Mouse (Mus musculus): Measurements from ENCODE around the gene Ppp1r14a. TPM values are rescaled to one million over a fixed set of nuclear protein-coding genes. Genes with fewer than 3 reads are reported as not detected.

The Ppp1r14a gene
- polyA plus RNA-seq, 1 experiment from 2014 or later = 8.7 TPM

DNA sequence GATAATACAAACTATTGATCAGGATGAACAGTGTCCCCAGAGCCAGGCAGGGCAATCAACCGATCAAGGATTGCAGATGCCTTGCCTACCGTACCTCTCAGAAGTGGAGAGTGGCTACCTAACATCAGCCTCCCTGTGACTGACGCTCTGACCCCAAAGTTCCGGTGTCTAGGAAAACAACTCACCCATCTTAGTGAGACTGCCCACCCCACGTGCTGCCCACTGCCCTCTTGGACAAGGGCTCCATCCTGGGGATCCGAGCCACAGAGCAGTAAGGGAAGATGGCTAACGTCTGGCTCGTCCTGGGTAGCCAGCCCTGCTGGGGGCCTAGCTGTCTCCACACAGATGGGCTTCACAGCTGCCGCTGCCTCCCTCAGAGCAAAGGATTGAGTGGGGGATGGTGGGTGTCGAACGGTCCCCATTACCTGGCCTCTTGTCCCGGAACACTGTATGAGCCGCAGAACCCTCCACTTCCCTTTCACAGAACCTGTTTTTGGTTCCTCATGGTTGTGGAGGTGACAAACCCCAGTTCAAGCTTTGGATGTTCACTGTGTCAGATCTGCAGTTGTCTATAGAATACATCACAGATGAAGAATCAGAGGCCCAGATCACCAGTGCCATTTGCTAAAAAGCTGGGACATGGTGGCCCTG is 5.1 kb downstream of the Ppp1r14a start:
- Histone ChIP-seq H3K4me1 (peaks cover 47% of the 10 kb centered on the region), H3K4me3 (no peak overlapping the region), H3K27me3 (ENCODE audit: poor library complexity, severe bottlenecking) (peaks cover 43% of the 10 kb centered on the region), H3K27ac (peak overlapping the region; percentile 84), H3K9me3 (no peaks in the 10 kb centered on the region), H3K36me3 (replicated peaks) (no peaks in the 10 kb centered on the region)
- 75% methylated on average over 13 of the region's 13 CpGs for WGBS
- no peak for DNase-seq (ENCODE audit: extremely low spot score, low spot score)

- Histone ChIP-seq H3K27ac (0 out of 2 replicates have a peak overlapping the region, but pooled peaks have one; percentile 15), H3K27me3 (ENCODE audit: poor library complexity, severe bottlenecking) (peaks cover 25% of the 10 kb centered on the region), H3K4me1 (peaks cover 34% of the 10 kb centered on the region), H3K36me3 (replicated peaks) (no peaks in the 10 kb centered on the region), H3K4me3 (no peak overlapping the region), H3K9me3 (no peaks in the 10 kb centered on the region)
- 87% methylated on average over 24 of the region's 24 CpGs for WGBS
- DNase-seq (ENCODE audit: extremely low spot score, low spot score) = no peak
Measured at GRCm38 (mm10) chr7:29295861-29296647, 6.9 kb downstream of the Ppp1r14a start.

DNA sequence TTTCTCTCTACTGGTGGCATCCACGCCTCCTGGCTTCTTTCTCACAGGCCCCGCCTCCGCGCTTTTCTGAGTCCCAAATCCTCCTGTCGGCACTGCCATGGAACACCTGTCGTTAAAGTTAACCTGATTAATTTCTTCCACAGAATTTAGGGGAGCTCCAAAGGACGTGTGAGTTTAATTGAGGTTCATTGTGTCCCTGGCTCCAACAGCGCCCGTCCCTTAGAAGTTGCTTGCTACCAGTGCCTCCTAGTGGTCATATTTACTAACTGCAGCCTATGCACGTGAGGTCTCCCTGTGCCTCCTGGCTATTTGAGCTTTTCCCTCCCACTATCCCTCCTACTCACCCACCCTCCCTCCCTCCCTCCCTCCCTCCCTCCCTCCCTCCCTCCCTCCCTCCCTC is 7.9 kb downstream of the Ppp1r14a start:
- Histone ChIP-seq H3K4me1 (peaks cover 27% of the 10 kb centered on the region), H3K27me3 (ENCODE audit: poor library complexity, severe bottlenecking) (peaks cover 22% of the 10 kb centered on the region), H3K27ac (no peak overlapping the region), H3K4me3 (no peak overlapping the region), H3K36me3 (replicated peaks) (no peaks in the 10 kb centered on the region), H3K9me3 (no peaks in the 10 kb centered on the region)
- 14% methylated on average over 10 of the region's 10 CpGs for WGBS
- DNase-seq (ENCODE audit: extremely low spot score, low spot score) = peak; percentile 68

GRCm38 (mm10) chr7:29301127-29301566 is 12.0 kb downstream of the Ppp1r14a start:
- Histone ChIP-seq H3K27ac (peak overlapping the region; percentile 80), H3K4me3 (peak overlapping the region; percentile 29), H3K4me1 (peaks cover 35% of the 10 kb centered on the region), H3K36me3 (replicated peaks) (no peaks in the 10 kb centered on the region), H3K27me3 (ENCODE audit: poor library complexity, severe bottlenecking) (peaks cover 28% of the 10 kb centered on the region), H3K9me3 (no peaks in the 10 kb centered on the region)
- DNase-seq (ENCODE audit: extremely low spot score, low spot score) = peak; percentile 82
- WGBS = 1% methylated on average over 7 of the region's 7 CpGs

DNA sequence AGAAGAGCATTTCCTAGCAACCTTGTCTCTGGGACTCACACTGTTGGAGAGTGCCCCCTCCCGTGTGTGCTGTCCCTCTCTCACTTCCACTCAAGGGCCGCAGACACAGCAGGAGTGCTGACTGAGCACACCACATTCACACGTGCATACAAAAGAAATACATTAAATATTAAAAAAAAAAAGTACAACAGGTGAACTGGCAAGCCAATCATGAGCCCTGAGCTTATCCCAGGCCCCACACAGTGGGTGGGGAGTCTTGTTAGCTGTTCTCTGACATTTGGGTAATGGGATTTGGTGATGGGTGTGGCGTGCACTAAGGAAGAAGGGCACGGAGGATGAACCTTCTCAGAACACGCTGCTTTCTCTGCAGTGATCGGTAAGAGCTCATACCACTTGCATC is 13.5 kb downstream of the Ppp1r14a start:
- 67% methylated on average over 7 of the region's 7 CpGs for WGBS

DNA sequence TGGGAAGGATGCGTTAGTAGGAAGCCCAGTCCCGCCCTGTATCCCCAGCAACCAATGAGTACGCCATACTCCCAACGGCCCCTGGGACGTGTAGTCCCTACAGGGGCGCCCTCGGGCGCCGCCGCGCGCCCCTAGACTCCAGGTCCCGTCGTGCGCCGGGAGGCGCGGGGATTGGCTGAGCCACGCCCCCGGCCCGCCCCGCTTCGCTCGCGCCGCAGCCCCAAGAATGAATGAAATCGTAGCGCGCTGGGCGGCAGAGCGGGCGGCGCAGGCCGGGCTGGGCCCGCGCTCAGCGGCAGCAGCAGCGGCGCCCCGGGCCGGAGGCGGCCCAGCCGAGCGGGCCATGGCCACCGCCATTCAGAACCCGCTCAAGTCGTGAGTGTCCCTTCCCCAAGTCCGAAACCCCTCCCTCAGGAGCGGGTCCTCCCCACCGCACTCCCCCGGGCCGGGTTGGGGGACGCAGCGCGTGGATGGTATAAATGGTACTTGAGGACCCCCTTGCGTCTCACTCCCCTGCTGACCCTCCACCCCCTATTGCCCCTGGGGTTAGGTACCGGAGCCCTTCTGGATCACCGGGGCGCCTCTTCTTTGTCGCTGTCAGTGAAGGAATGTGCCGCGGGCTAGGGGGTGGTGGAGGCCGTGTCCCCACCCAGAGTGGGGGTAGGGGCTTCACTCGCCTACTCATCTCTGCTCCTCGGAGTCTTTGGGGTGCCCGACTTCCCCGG is 14.8 kb downstream of the Ppp1r14a start, which contains the start of gene Dpf1:
Gene Dpf1 (plus strand): TSS at position 214 of the 725 bp plus-strand sequence.
- Histone ChIP-seq H3K4me3 (peak within 1 kb of the TSS; percentile 77), H3K36me3 (replicated peaks) (no peaks in the 10 kb centered on the region), H3K27ac (peak within 1 kb of the TSS; percentile 89), H3K4me1 (peaks cover 62% of the 10 kb centered on the region), H3K9me3 (no peaks in the 10 kb centered on the region), H3K27me3 (ENCODE audit: poor library complexity, severe bottlenecking) (peaks cover 48% of the 10 kb centered on the region)
- under 1% methylated on average over 67 of the region's 67 CpGs for WGBS
- DNase-seq (ENCODE audit: extremely low spot score, low spot score) = peak; percentile 81

More for the DNA sequence above, 13.5 kb downstream of the Ppp1r14a start:
- no peak for DNase-seq (ENCODE audit: extremely low spot score, low spot score)
- H3K27ac ChIP-seq = no peak overlapping the region
- H3K4me1 ChIP-seq = peaks cover 50% of the 10 kb centered on the region
- H3K36me3 ChIP-seq (replicated peaks) = no peaks in the 10 kb centered on the region
- peaks cover 38% of the 10 kb centered on the region for H3K27me3 ChIP-seq (ENCODE audit: poor library complexity, severe bottlenecking)
- H3K9me3 ChIP-seq = no peaks in the 10 kb centered on the region
- H3K4me3 ChIP-seq = no peak overlapping the region

- H3K36me3 ChIP-seq (replicated peaks) = no peaks in the 10 kb centered on the region
- peaks cover 70% of the 10 kb centered on the region for H3K4me1 ChIP-seq
- peak; percentile 64 for DNase-seq (ENCODE audit: extremely low spot score, low spot score)
- H3K4me3 ChIP-seq = peak overlapping the region; percentile 77
- under 1% methylated on average over 48 of the region's 48 CpGs for WGBS
- H3K27ac ChIP-seq = peak overlapping the region; percentile 89
- H3K27me3 ChIP-seq (ENCODE audit: poor library complexity, severe bottlenecking) = peaks cover 55% of the 10 kb centered on the region
- no peaks in the 10 kb centered on the region for H3K9me3 ChIP-seq
Measured at GRCm38 (mm10) chr7:29304463-29305262, 15.6 kb downstream of the Ppp1r14a start.

DNA sequence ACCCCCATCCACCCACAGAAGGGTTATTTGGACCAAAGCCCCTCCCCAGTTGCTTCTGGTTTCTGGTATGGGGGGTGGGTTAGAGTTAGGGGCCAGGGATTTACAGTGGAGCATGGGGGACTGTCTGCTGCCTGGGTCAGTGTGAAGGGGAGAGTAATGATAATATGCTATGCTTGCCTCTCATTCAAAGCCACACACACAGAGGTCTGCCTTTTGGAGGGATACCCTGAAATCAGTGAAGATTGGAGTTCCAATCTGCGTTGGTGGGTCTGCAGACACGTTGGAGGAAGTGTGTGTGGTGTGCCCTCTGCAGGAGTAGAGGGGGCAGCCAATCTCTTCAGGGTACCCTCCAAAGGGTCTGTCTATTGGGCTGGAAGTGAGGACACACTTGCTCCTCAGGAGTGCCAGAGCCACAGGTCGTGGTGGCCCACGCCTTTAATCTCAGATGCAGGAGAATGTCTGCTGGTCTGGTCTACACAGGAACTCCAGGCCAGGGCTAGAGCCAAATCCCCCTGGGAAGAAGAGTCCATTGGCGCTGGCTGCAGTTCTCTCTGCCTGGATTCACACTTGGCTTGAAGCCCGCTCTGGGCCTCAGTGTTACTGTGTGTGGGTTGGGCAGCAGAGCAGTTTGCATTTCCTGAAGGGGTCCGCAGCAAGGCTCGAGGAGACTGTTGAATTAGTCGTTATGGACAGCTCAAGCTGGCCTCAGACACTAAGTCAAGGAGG is 16.3 kb downstream of the Ppp1r14a start:
- WGBS = 15% methylated on average over 9 of the region's 9 CpGs
- DNase-seq (ENCODE audit: extremely low spot score, low spot score) = peak; percentile 33
- Histone ChIP-seq H3K27ac (peak overlapping the region; percentile 89), H3K27me3 (ENCODE audit: poor library complexity, severe bottlenecking) (peaks cover 63% of the 10 kb centered on the region), H3K36me3 (replicated peaks) (peaks cover 2% of the 10 kb centered on the region), H3K9me3 (no peaks in the 10 kb centered on the region), H3K4me1 (peaks cover 76% of the 10 kb centered on the region), H3K4me3 (peak overlapping the region; percentile 77)

- peaks cover 9% of the 10 kb centered on the region for H3K36me3 ChIP-seq (replicated peaks)
- peaks cover 70% of the 10 kb centered on the region for H3K27me3 ChIP-seq (ENCODE audit: poor library complexity, severe bottlenecking)
- 31% methylated on average over 7 of the region's 7 CpGs for WGBS
- H3K4me1 ChIP-seq = peaks cover 77% of the 10 kb centered on the region
- no peak for DNase-seq (ENCODE audit: extremely low spot score, low spot score)
- H3K9me3 ChIP-seq = no peaks in the 10 kb centered on the region
- H3K4me3 ChIP-seq = peak overlapping the region; percentile 77
- H3K27ac ChIP-seq = peak overlapping the region; percentile 89
Measured at GRCm38 (mm10) chr7:29306108-29306507, 17.0 kb downstream of the Ppp1r14a start.

GRCm38 (mm10) chr7:29306619-29307018 is 17.5 kb downstream of the Ppp1r14a start:
- DNase-seq (ENCODE audit: extremely low spot score, low spot score) = peak; percentile 56
- H3K4me1 ChIP-seq = peaks cover 75% of the 10 kb centered on the region
- no peaks in the 10 kb centered on the region for H3K9me3 ChIP-seq
- peak overlapping the region; percentile 77 for H3K4me3 ChIP-seq
- H3K27me3 ChIP-seq (ENCODE audit: poor library complexity, severe bottlenecking) = peaks cover 75% of the 10 kb centered on the region
- peak overlapping the region; percentile 89 for H3K27ac ChIP-seq
- H3K36me3 ChIP-seq (replicated peaks) = peaks cover 14% of the 10 kb centered on the region
- WGBS = 19% methylated on average over 7 of the region's 7 CpGs

DNA sequence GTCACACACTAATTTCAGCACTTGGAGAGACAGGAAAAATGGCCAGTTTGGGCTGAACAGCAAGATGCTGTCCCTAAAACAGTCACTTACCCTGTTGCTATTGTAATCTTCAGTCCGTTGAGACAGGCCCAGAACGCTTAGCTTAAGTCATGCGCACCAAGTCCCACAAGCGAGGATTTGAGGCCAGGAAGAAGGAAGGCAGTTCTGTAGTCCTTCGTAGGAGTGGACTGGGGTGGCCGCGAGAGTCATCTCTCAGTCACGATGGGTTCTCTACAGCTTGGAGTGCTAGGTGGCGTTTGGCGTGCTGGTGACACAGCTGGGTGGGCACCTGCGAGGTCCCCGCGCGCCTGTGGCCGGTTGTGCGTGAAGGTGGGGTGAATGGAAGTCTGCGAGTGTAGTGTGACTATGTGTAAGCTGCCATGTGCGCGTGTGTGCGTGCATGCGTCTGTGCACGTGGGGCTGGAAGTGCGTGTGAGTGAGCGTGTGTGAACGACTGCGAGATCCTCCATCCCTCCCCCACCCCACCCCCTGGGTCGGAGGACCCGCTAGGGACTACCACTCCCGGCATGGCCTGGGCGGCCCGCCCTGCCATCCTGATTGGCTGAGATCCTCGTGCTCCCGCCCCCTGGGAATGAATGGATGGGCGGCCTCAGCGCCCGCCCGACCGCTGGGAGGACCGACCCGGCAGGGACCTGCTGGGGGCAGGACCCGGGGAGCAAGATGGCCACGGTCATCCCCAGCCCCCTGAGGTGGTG is 18.4 kb downstream of the Ppp1r14a start:
- Histone ChIP-seq H3K27ac (peak overlapping the region; percentile 87), H3K4me1 (peaks cover 78% of the 10 kb centered on the region), H3K27me3 (ENCODE audit: poor library complexity, severe bottlenecking) (peaks cover 73% of the 10 kb centered on the region), H3K36me3 (replicated peaks) (peaks cover 23% of the 10 kb centered on the region), H3K9me3 (no peaks in the 10 kb centered on the region), H3K4me3 (peak overlapping the region; percentile 77)
- DNase-seq (ENCODE audit: extremely low spot score, low spot score) = peak; percentile 90
- WGBS = 2% methylated on average over 42 of the region's 42 CpGs

All from forebrain, embryonic 10.5 days (tissue).